Mouse (Mus musculus): ENCODE data around the gene Cstf2t. TPM values are rescaled to one million over a fixed set of nuclear protein-coding genes. Genes with fewer than 3 reads are reported as not detected.

The Cstf2t gene
- polyA plus RNA-seq, 1 experiment from 2014 or later = 38.0 TPM

DNA sequence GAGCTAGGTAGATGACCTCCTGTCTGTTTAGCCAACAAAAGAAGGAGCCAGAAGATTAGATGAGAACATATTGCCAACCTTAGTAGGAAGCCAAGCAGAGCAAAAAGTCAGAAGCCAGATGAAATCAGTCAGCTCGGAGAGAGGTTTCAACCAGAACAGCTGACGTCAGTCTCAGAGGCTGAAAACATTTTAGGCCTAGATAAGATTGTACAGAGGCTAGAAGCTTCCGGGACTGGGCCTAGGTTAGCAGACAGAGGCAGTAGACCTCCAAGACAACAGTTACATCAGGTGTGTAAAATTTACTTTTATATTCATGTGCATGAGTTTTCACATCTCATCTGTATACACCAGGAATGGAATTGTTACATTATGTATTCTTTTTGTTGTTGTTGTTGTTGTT is 16.7 kb downstream of the Cstf2t start:
- ATAC-seq (ENCODE audit: insufficient read depth) (no peak), DNase-seq (no peak)
- H3K36me3 ChIP-seq (ENCODE audit: insufficient read depth) = no peaks in the 10 kb centered on the region
- H3K4me3 ChIP-seq (ENCODE audit: low read depth, low read length) = no peak overlapping the region
- H3K9me3 ChIP-seq (ENCODE audit: low read depth, low read length) = no peaks in the 10 kb centered on the region
- no peaks in the 10 kb centered on the region for H3K27me3 ChIP-seq (ENCODE audit: insufficient read depth, low read length)
- no peak overlapping the region for H3K27ac ChIP-seq (ENCODE audit: low read depth)
- no peak overlapping the region for H3K4me2 ChIP-seq
- no peak for TF ChIP-seq CTCF (IDR thresholded peaks at IDR 0.05; ENCODE audit: low read depth)
- H3K9ac ChIP-seq = no peak overlapping the region
- no peaks in the 10 kb centered on the region for H3K4me1 ChIP-seq (ENCODE audit: insufficient read depth)
- WGBS = 78% methylated on average over 3 of the region's 3 CpGs

- Histone ChIP-seq H3K9ac (no peak overlapping the region), H3K4me1 (ENCODE audit: insufficient read depth) (no peaks in the 10 kb centered on the region), H3K9me3 (ENCODE audit: low read depth, low read length) (no peaks in the 10 kb centered on the region), H3K36me3 (ENCODE audit: insufficient read depth) (no peaks in the 10 kb centered on the region), H3K27ac (ENCODE audit: low read depth) (no peak overlapping the region), H3K27me3 (ENCODE audit: insufficient read depth, low read length) (no peaks in the 10 kb centered on the region), H3K4me3 (ENCODE audit: low read depth, low read length) (no peak overlapping the region), H3K4me2 (no peak overlapping the region)
- DNase-seq = no peak
- no peak for ATAC-seq (ENCODE audit: insufficient read depth)
- TF ChIP-seq CTCF (IDR thresholded peaks at IDR 0.05; ENCODE audit: low read depth) = no peak
- WGBS = 67% methylated on average over 6 of the region's 6 CpGs
Measured at GRCm38 (mm10) chr19:31104764-31105163, 22.1 kb downstream of the Cstf2t start.

GRCm38 (mm10) chr19:31106036-31106435 is 23.4 kb downstream of the Cstf2t start:
- 40% methylated on average over 3 of the region's 3 CpGs for WGBS
- Histone ChIP-seq H3K36me3 (ENCODE audit: insufficient read depth) (no peaks in the 10 kb centered on the region), H3K9ac (no peak overlapping the region), H3K27ac (ENCODE audit: low read depth) (no peak overlapping the region), H3K4me3 (ENCODE audit: low read depth, low read length) (no peak overlapping the region), H3K4me1 (ENCODE audit: insufficient read depth) (no peaks in the 10 kb centered on the region), H3K4me2 (no peak overlapping the region), H3K27me3 (ENCODE audit: insufficient read depth, low read length) (no peaks in the 10 kb centered on the region), H3K9me3 (ENCODE audit: low read depth, low read length) (no peaks in the 10 kb centered on the region)
- no peak for TF ChIP-seq CTCF (IDR thresholded peaks at IDR 0.05; ENCODE audit: low read depth)
- DNase-seq (no peak), ATAC-seq (ENCODE audit: insufficient read depth) (no peak)

DNA sequence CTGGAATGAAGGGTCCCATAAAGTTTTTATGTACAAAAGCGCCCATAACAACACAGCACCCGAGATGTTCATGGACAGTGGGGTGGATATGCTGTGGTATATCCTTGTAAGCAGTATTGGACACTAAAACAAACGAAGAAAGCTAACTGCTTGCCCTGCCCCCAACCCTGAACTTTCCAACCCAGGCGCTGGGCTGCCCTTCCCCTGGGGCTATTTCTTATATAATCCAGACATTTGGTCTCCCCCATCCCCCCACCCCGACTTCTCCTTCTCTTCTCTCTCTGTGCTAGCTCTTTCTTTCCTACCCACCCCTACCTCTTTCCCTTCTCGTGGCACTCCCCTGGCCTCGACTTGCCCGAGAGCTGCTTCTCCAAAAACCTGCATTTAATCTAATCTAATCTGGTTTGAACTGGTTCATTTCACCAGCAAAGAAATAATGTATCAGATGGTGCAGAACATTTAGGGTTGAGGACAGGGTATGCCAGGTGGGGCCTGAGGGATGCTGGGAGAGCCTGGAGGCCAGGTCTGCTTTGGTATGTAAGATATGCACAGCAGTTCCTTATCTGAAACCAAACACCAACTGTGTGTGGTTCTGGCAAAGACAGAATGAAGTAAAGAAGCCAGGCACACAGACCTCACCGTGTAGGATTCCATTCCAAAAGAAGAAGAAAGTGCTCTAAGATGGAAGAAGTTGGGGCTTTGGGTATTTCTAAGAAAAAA is 24.4 kb downstream of the Cstf2t start:
- DNase-seq = peak; percentile 17
- 27% methylated on average over 9 of the region's 9 CpGs for WGBS
- Histone ChIP-seq H3K4me3 (ENCODE audit: low read depth, low read length) (no peak overlapping the region), H3K9ac (no peak overlapping the region), H3K9me3 (ENCODE audit: low read depth, low read length) (no peaks in the 10 kb centered on the region), H3K27ac (ENCODE audit: low read depth) (no peak overlapping the region), H3K4me1 (ENCODE audit: insufficient read depth) (no peaks in the 10 kb centered on the region), H3K4me2 (no peak overlapping the region), H3K36me3 (ENCODE audit: insufficient read depth) (no peaks in the 10 kb centered on the region), H3K27me3 (ENCODE audit: insufficient read depth, low read length) (no peaks in the 10 kb centered on the region)
- ATAC-seq (ENCODE audit: insufficient read depth) = peak; percentile 75; the same call in 1 of the 2 replicates
- TF ChIP-seq CTCF (IDR thresholded peaks at IDR 0.05; ENCODE audit: low read depth) = no peak

DNA sequence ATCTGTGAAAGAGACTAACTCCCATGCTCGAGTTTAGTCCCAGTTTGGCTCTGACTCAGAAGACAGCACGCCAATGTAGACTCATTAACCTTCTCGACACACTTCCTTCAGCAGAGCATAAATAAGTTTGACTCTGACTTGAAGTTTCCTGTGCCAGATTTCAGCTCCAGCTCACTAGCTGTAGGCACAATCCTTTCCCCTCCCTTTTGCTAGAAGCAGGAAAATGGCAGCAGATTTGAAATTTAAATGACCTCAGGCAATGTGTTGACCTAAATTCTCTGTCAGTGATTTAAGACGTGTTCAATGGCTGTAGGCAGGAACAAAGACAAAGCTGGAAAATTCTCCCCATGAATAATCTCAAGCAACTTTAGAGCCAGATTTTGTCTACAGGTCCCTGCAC is 32.1 kb downstream of the Cstf2t start:
- ATAC-seq (ENCODE audit: insufficient read depth) (peak; percentile 70; the same call in 1 of the 2 replicates), DNase-seq (peak; percentile 74)
- Histone ChIP-seq H3K9ac (no peak overlapping the region), H3K4me1 (ENCODE audit: insufficient read depth) (no peaks in the 10 kb centered on the region), H3K9me3 (ENCODE audit: low read depth, low read length) (no peaks in the 10 kb centered on the region), H3K36me3 (ENCODE audit: insufficient read depth) (no peaks in the 10 kb centered on the region), H3K4me3 (ENCODE audit: low read depth, low read length) (no peak overlapping the region), H3K27ac (ENCODE audit: low read depth) (no peak overlapping the region), H3K27me3 (ENCODE audit: insufficient read depth, low read length) (no peaks in the 10 kb centered on the region), H3K4me2 (no peak overlapping the region)
- WGBS = 24% methylated on average over 4 of the region's 4 CpGs
- no peak for TF ChIP-seq CTCF (IDR thresholded peaks at IDR 0.05; ENCODE audit: low read depth)

DNA sequence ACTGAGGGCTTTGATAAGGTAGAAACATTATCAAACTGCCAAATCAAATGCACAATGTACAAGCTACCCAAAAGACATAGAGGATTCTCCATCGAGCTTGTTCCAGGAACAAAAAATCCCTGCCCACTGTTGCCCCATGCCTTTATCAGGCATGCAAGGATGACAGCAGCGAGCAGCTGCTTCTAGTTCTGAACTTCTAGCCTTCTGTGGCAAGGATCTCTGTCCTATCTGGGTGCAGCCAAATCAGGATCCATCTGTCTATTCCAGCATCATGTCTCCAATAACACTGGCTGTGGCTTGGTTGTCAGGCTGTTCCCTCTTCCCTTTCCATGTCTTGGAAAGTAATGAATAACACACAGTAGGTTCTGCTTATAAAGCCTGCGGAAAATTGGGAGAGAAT is 42.0 kb downstream of the Cstf2t start:
- no peak for TF ChIP-seq CTCF (IDR thresholded peaks at IDR 0.05; ENCODE audit: low read depth)
- H3K36me3 ChIP-seq (ENCODE audit: insufficient read depth) = no peaks in the 10 kb centered on the region
- no peaks in the 10 kb centered on the region for H3K27me3 ChIP-seq (ENCODE audit: insufficient read depth, low read length)
- no peak overlapping the region for H3K4me3 ChIP-seq (ENCODE audit: low read depth, low read length)
- ATAC-seq (ENCODE audit: insufficient read depth) (no peak), DNase-seq (no peak)
- H3K4me2 ChIP-seq = no peak overlapping the region
- no peak overlapping the region for H3K27ac ChIP-seq (ENCODE audit: low read depth)
- 83% methylated on average over 3 of the region's 3 CpGs for WGBS
- no peak overlapping the region for H3K9ac ChIP-seq
- no peaks in the 10 kb centered on the region for H3K4me1 ChIP-seq (ENCODE audit: insufficient read depth)
- H3K9me3 ChIP-seq (ENCODE audit: low read depth, low read length) = no peaks in the 10 kb centered on the region

- 0 out of 2 replicates have a peak, but pooled peaks cover 4% of the 10 kb centered on the region for H3K4me1 ChIP-seq (ENCODE audit: insufficient read depth)
- H3K27ac ChIP-seq (ENCODE audit: low read depth) = no peak overlapping the region
- H3K27me3 ChIP-seq (ENCODE audit: insufficient read depth, low read length) = no peaks in the 10 kb centered on the region
- H3K9ac ChIP-seq = no peak overlapping the region
- no peak for DNase-seq
- no peak overlapping the region for H3K4me3 ChIP-seq (ENCODE audit: low read depth, low read length)
- 84% methylated on average over 8 of the region's 8 CpGs for WGBS
- no peak for TF ChIP-seq CTCF (IDR thresholded peaks at IDR 0.05; ENCODE audit: low read depth)
- no peaks in the 10 kb centered on the region for H3K9me3 ChIP-seq (ENCODE audit: low read depth, low read length)
- H3K4me2 ChIP-seq = no peak overlapping the region
- no peaks in the 10 kb centered on the region for H3K36me3 ChIP-seq (ENCODE audit: insufficient read depth)
- no peak for ATAC-seq (ENCODE audit: insufficient read depth)
Measured at GRCm38 (mm10) chr19:31132614-31133013, 50.0 kb downstream of the Cstf2t start.
